Mouse (Mus musculus) WW6 (cell line): ENCODE results near the gene Hnrnpa1.

Source experiments
- DNase-seq: peaks from one replicate; pipeline ENCODE4 v3.0.0-alpha.2; 2013; ENCODE audit warnings: low read depth, low spot score

Gene Hnrnpa1

GRCm38 (mm10) chr15:103240160-103241028, at the start of gene Hnrnpa1:
Gene Hnrnpa1 (plus strand): TSS chr15:103240432.
- DNase-seq: peak; percentile 92

GRCm38 (mm10) chr15:103190531-103191462, 49.4 kb upstream of the Hnrnpa1 start:
- DNase-seq: no peak

- no peak for DNase-seq
Observed at GRCm38 (mm10) chr15:103193606-103194005, 46.6 kb upstream of the Hnrnpa1 start.

DNA sequence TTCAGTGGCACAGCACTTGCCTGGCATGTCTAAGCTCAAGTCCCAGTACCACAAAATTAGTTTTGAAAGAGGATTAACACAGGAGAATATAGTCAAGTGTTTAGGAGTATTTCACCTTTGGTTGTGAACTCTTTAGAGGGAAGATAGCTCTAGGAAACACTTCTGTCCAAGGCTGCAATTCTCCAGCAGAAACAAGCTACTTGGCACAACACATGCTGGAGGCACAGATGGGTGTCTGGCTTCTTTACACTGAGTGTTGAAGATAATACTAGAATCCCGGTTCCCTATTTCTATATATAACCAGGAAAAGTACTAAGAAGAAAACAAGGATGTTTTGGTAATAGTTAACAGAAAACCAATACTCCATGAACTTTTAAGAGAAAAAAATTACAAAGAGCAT, 43.4 kb upstream of the Hnrnpa1 start:
- DNase-seq: no peak

DNA sequence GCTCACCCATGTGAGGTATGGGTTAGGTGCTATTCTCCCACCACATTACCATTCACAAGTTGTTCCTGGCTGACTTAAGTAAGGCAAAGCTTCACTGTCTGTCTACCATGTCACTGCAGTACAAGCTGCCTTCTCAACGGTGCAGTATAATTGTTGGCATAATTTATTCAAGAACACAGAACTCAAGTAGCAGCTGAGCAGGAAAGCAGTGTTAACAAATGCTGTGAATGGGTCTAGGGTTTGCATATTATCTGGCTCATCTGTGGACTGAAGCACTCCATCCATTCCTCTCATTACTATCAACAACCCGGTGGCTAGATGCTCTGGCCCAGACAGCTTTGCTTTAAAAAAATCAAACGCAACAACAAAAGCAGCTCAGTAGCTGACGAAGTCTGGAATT, 42.4 kb upstream of the Hnrnpa1 start:
- DNase-seq: no peak

- DNase-seq: no peak
Observed at GRCm38 (mm10) chr15:103202088-103202793, 38.0 kb upstream of the Hnrnpa1 start.

GRCm38 (mm10) chr15:103205156-103205555, 35.1 kb upstream of the Hnrnpa1 start:
- no peak for DNase-seq

DNA sequence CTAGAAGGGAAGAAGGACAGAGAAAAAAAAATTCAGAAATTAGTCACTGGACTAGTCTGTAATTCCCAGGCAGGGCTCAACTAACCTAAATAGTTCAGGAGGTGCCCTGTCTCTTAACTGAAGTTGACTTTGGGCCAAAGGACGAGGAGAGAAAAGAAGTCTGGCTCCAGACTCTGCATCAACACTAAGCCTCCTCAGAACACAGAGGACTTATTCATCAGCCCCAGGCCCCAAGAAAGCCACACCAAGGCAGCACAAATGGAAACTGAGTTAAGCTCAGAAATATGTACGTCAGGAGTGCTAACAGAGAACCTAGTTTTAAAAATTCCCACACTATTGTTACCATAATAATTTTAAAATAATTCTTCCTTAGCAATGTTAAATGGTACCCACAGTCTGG, 26.1 kb upstream of the Hnrnpa1 start:
- DNase-seq: no peak

- DNase-seq: peak; percentile 86
Observed at GRCm38 (mm10) chr15:103214971-103215907, 25.0 kb upstream of the Hnrnpa1 start.

GRCm38 (mm10) chr15:103216052-103216451, 24.2 kb upstream of the Hnrnpa1 start:
- DNase-seq: no peak

- DNase-seq: no peak
Observed at GRCm38 (mm10) chr15:103220785-103221184, 19.4 kb upstream of the Hnrnpa1 start.

- no peak for DNase-seq
Observed at GRCm38 (mm10) chr15:103221386-103221785, 18.8 kb upstream of the Hnrnpa1 start.

GRCm38 (mm10) chr15:103224161-103224560, 16.1 kb upstream of the Hnrnpa1 start:
- DNase-seq: no peak

GRCm38 (mm10) chr15:103227022-103227421, 13.2 kb upstream of the Hnrnpa1 start:
- DNase-seq: no peak

GRCm38 (mm10) chr15:103227572-103227971, 12.7 kb upstream of the Hnrnpa1 start:
- DNase-seq: no peak

GRCm38 (mm10) chr15:103228904-103229303, 11.3 kb upstream of the Hnrnpa1 start:
- no peak for DNase-seq

- no peak for DNase-seq
Observed at GRCm38 (mm10) chr15:103233119-103233518, 7.1 kb upstream of the Hnrnpa1 start.

- DNase-seq: no peak
Observed at GRCm38 (mm10) chr15:103237295-103237694, 2.9 kb upstream of the Hnrnpa1 start.

DNA sequence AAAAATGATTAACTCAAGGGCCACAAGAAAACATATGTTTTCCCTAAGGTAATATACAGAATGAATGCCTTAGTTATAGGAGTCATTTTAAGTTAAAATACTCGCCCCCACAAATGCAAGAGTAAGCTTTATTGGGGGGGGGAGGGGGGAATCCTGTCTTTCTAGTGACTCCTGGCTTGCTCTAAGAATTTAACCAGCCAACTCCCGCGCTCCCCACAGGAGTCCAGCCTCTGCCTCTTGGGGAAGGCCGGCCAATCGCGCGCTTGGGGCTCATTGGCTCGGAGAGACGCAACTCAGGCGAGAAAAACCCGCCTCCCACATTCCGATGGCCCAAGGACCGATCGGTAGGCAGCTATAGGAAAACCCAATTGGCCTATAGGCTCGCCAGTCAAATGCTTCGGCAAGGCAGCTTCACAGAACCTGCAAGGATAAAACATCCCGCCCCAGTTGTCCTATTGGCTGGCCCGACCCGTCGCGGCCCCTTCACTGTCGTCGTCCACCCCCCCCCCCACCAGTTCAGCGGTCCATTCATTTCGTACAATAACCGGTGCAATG, 1.0 kb upstream of the Hnrnpa1 start:
- DNase-seq: peak; percentile 93

GRCm38 (mm10) chr15:103239685-103240159, 510 bp upstream of the Hnrnpa1 start, which contains the start of gene Cbx5:
Gene Cbx5 (minus strand): TSS chr15:103239816.
- DNase-seq: peak; percentile 89
